Mouse (Mus musculus) monocyte, adult 5-6 weeks (primary cell): ENCODE results near the gene Gm2663. TPM values are rescaled to one million over a fixed set of nuclear protein-coding genes. Genes with fewer than 3 reads are reported as not detected.
"Not testable (repeated sequence)": the region's sequence is repeated elsewhere in the genome, so short reads cannot be mapped to it uniquely, and the experiment has no call there.

ENCODE experiments used
- ATAC-seq: fragments of 153-309, 156-312 bp; replicated peaks from 2 replicates; pipeline ENCODE4 v1.8.0; 2017; ENCODE audit warnings: mild to moderate bottlenecking; ENCODE audit not compliant: low TSS enrichment, insufficient number of reproducible peaks, severe bottlenecking, poor library complexity, low FRiP score
- total RNA-seq: library from RNA; stranded (forward); fragments of 200-1000, 200-491, 200-594 nt; gene quantifications from 3 replicates; pipeline ENCODE4 v1.2.3, GENCODE M21; 2017

The Gm2663 gene
- not detected in 3 replicates for total RNA-seq

DNA sequence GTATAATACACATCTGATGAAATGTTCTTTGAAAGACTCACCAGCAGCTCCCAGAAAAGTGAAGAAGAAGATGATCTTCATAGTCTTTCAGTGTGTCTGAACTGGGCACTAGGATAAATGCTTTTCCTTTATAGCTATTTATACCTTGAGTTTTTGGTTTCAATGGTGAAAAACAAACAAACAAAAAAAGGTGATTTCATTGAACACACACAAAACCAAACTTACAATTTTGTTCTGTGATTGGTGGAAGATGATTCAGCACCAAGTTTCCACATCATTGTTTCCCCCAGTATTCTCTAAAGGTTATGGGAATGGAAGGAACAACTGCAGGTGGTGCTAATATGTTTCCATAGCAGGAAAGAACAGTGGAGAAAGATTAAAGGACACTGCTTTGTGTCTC is at the start of gene Gm2663:
Gene Gm2663 (minus strand): TSS at position 101 of the 400 bp plus-strand sequence.
- ATAC-seq, result not testable (repeated sequence)

DNA sequence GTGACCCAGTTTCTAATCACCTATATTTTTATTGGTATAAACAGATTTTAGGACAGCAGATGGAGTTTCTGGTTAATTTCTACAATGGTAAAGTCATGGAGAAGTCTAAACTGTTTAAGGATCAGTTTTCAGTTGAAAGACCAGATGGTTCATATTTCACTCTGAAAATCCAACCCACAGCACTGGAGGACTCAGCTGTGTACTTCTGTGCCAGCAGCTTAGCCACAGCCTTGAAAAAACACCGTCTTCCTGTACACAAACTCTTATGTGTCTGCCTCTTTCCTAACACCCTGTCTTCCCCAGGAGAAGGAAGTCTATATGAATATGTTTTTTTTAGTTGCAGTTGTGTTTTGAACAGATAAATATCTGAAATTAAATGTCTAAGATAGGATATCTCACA is 49.3 kb upstream of the Gm2663 start:
- ATAC-seq, result no peak

DNA sequence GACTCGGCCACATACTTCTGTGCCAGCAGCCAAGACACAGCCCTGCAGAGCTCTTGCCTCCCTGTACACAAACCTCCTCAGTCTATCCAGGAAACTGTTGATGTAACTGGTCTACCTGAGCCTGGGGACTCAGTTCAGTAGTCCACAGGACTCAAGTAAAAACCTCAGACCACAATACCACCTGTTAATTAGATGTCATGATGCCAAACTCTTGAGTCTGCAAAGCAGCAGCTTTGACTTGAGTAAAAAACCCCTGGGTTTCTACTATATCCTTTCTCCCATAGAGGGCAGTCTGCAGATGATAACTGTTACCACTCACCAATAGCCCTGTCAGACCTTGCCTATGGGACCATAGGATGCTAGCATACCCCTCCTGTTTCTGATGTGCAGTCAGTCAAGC is 48.7 kb upstream of the Gm2663 start:
- ATAC-seq, result no peak

DNA sequence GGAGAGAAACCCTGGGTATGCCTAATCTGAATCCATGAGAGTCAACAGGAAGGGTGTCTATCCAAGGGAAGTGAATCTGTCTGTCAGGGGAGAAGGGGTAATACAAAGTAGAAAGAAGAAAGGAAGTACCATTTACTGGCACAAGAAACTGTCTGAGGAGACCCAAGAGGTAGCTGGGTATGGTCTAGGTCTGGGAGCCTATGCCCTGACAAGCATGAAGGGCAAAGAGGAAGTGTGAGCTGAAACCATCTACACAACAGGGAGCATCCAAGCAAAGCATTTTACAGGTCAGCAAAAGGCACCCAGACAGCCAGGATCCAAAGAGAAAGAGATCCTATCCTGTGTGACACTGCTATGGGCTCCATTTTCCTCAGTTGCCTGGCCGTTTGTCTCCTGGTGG is 47.9 kb upstream of the Gm2663 start:
- no peak for ATAC-seq

DNA sequence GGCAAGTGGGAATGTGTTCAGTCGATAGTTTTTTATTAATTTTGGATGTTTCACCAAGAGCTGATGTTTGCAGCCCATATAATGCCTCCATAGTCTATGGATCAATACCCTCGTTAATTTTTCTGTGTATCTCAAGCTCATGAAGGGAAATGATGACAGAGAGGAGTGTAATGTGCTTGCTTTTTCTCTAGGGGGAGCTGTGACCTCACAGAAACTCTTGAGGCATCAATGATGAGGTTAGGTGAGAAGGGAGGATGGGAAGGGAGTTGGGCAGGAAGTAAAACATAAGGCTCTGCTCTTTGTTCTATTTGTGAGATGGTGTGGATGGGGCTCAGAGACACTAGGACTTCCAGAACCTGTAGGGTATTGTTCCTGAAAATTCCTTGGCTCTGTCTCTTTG is 47.3 kb upstream of the Gm2663 start:
- no peak for ATAC-seq

DNA sequence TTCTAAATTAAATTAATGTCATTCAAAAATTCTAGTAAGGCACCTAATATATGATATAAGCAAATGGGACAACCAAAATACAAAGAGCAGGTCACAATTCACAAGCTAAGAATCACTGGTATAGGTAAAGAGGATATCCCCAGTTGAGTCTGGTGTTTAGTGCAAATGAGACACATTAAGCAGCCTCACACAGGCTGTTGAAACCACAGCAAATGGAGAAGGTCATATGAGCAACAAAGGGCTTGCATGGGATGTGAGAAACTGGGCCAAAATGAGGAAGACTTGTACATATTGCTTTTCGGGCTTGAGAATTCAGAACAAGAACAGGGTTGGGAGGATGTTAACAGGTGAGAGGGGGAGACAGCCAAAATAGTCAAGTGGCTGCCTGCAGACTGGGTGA is 45.5 kb upstream of the Gm2663 start:
- ATAC-seq, result no peak

DNA sequence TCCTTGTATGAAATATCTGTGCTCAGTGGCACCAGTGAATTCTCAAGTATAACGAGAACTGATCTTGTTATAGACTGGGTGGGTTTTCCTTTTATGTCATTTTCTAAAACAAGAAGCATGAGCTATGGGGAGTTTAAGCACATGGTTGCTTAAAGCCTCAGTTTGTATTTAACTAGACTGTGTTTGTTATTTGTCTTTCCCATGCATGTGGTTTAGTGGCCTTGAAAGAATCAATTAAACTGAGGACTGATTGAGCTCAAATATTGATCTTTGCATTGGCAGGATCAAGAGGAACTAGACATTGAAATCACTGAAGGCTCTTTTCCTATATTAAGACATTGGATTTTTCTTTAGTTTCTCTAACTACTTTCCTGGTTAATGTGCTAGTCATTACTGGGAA is 45.0 kb upstream of the Gm2663 start:
- no peak for ATAC-seq

DNA sequence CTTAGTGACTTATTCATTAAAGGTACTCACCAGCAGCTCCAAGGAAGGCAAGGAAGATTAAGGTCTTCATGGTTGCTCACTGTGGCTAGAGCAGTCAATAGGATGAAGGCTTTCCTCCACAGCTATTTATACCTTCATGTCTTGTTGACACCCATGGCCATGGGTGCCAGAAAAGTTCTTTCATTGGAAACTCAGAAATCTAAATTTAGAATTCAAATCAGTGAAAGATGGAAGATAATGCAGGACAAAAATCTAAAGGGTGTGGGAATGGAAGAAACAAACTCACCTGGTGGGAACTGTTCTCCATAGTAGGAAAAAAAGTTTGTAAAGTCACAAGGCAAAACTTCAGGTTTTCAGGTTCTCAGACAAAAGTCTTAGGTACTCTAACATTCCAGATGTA is 36.1 kb upstream of the Gm2663 start, which contains the start of gene 2210010C04Rik:
Gene 2210010C04Rik (minus strand): TSS at position 101 of the 400 bp plus-strand sequence.
- ATAC-seq, result no peak

DNA sequence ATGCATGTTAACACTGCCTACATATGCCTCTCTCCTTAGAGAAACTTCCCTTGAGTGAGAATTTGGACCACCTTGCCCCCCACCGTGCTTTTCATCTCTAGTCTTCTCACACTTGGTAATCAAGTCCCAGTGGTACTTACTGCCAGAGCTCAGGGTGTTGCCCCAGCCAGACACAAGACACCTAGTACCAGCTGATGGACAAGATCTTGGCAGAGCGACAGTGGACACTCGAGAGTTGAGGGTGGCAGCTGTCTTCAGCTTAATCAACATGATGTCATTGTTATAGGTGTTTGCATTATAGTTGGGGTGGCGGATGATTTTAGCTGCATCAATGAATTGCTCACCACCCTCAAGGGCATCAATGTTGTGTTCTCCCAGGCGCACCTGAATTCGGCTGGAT is 33.5 kb upstream of the Gm2663 start:
- ATAC-seq, result no peak

DNA sequence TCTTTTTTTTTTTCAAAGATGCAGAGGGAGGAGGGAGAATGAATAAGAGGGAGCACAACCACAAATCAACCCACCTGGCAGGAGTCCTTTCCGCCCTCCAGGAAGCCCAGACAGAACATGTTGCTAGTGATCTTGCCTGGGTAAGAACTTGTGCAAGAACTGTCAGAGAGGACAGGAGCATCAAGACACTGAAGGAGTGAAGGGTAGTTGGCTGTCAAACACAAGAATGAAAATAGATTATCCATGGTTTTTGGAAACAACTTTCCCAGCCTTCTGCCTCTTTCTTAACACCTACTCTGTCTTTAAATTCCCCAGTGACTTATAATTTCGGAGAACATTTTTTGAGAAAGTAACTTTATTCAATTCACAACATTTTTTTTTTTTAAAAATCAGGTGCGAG is 33.0 kb upstream of the Gm2663 start:
- no peak for ATAC-seq

DNA sequence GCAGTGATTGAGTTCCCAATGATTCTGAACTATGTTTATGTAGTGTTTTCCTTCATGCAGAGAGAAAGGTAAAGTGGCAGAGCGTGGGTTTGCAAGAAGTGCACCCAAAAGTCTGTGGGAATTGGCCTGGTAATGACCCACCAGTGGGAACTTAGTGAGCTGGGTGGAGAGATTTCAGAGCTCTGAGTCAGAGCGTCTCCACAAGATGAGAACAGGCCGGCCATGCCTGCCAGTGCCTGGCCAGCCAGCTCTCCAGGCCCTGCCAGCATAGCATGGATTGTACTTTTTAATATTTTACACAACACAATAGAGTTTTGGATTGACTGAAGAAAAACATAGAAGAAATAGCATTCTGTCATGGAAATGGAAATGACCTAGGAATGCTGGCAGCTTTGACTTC is 31.5 kb upstream of the Gm2663 start:
- ATAC-seq, result no peak

DNA sequence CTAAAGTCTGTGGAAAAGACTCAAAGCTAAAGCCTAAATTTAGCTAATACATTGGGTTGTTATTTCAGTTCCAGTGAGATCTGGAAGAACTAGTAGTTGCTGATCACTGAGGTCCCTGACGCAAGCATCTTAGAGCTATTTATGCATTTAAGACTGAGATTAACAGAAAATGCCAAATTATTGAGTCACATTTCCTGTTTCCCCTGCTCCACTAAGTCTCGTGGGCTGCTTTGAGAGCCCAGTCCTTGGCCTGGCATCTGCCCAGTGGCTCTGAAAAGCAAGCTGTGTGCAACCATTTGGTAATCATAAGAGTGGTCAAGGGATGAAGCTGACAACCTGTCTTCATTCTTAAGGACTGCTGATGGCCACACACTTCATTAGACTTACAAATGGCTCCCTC is 27.8 kb upstream of the Gm2663 start:
- ATAC-seq, result no peak

DNA sequence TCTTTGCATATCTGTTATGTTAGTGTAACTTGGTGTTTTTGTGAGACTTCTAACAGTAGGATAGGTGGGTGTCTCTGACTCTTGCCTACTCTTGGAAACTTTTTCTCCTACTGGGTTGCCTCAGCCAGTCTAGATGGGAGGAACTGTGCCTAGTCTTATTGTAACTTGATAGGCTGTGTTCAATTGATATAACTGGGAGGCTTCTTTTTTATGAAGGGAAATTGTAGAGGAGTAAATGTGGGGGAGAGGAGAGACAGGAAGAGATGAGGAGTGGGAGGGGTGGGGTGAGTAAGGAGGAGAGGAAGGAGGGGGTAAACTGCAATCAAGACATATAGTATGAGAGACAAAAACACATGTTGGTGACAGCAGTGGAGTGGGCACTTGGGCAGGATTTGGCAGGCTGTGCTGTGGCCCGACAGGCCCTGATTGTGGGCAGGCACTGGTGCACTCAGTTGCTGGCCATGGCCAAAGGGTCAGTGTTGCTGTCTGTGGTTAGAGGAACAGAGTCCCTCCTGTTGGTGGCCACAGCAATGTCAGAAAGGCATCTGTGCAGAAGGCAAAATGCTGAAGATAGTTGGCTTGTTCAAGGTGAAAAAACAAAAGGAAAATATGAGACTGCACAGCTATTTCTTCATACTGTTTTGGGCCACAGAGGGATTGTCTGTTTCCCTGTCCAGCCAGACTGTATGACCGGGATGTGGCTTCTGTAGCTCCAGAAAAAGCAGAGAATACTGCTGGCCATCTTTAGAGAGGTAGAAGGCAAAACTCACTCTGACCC is 26.8 kb upstream of the Gm2663 start:
- ATAC-seq, result no peak

DNA sequence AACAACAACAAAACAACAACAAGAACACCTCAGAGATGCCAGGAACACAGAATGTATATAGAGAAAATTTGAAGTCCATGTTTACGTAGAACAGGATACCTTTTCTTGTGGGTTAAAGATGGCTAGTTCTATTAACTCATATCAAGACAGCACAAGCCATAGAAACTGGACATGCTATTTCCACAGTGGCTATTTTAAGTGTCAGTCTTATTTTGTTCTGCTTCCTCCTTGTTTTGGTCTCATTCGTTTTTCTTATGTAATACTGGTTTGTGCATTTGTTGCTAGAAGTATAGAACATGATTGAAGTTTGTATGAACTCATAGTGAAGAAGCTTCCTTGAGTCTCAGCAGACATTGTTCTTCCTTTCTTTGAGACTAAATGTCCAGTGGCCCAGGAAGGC is 19.9 kb upstream of the Gm2663 start:
- ATAC-seq, result no peak

DNA sequence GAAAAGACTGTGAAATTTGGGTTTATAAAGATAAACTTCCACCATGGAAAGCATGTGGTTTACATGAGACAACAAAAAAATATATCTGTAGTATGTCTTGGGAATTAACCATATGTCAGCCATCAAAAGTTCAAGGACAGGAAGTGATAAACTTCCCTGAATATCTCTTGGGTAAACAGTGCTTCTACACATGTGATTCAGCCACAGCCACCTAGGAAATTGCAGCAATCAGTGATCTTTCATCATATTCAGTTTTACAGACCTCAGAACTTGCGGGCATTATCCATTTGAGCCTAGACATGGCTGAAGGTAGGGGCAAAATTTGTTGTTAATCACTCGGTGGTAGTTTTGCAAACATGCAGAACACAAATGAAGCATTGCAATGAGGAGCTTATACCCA is 19.4 kb upstream of the Gm2663 start:
- ATAC-seq, result no peak

DNA sequence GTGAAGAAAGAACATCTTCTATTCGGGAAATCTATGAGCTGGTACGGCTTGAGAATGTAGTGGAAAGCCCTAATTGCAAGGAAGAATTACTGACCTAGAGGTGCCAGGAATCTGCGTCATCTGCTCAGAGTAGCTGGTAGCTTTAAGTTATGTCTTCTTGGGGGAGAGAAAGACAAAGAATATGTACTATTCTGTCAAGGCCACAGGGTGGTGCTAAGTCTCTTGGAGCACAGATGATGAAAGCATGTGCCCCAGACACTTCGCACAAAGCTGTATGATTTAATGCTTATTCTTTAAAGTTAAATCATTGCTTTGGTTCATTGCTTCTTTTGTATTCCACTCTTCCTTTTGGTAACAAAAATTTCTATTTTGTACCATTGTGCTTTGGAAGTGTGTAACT is 15.8 kb upstream of the Gm2663 start:
- ATAC-seq, result no peak

DNA sequence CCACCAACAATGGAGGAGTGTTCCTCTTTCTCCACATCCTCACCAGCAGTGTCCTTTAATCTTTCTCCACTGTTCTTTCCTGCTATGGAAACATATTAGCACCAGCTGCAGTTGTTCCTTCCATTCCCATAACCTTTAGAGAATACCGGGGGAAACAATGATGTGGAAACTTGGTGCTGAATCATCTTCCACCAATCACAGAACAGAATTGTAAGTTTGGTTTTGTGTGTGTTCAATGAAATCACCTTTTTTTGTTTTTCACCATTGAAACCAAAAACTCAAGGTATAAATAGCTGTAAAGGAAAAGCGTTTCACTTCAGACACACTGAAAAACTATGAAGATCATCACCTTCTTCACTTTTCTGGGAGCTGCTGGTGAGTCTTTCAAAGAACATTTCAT is 34.8 kb downstream of the Gm2663 start, which contains the start of gene 1810009J06Rik:
Gene 1810009J06Rik (plus strand): TSS at position 301 of the 400 bp plus-strand sequence.
- ATAC-seq, result not testable (repeated sequence)

DNA sequence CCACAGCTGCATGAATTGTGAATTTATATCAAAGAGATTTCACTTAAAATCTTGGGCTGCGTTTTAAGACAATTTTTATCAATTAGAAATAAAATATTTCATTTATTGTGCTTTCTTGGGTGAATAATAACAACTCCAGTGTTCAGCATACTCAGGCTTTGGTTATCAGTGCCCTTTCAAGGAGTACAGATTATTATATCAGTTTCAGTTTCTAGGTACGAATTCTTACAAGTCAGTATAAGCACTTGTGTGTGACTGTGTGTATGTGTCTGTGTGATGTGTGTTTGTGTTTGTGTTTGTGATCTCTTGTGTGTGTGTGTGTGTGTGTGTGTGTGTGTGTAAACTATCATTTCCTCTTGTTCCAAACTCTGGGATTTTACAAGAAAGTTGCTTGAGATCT is 45.6 kb downstream of the Gm2663 start:
- ATAC-seq, result no peak

DNA sequence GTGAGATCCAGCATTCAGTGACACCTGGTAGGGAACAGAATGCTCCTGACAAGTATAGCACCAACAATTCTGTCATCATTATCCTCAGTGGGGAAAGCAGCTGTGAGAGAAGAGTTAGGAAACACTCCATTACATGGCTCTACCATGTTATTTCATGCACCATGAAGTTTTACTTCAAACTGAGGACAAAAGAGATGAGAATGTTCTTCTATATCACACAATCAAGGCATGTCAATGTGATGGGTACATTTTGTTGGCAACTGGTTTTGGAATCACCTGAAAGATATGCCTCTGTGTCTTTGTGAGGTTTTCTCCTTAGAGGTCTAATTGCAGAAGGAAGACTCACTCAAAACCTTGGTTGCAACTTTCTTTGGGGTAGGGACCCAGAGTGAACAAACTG is 47.5 kb downstream of the Gm2663 start, which contains the start of gene Gm4744:
Gene Gm4744 (minus strand): TSS at position 101 of the 400 bp plus-strand sequence.
- ATAC-seq, result no peak
